Mouse (Mus musculus) v-Abl transformed pro-B cells (cell line): ENCODE results near the gene Psat1.

ENCODE experiments used
- in situ Hi-C, 2 experiments: fragments of 400-800 bp; cut with MboI; formaldehyde crosslinking; loops; one replicate each; pipeline ENCODE4 v1.15.1; 2025; ENCODE audit not compliant: unreplicated experiment in 2 of 2

The Psat1 gene

DNA sequence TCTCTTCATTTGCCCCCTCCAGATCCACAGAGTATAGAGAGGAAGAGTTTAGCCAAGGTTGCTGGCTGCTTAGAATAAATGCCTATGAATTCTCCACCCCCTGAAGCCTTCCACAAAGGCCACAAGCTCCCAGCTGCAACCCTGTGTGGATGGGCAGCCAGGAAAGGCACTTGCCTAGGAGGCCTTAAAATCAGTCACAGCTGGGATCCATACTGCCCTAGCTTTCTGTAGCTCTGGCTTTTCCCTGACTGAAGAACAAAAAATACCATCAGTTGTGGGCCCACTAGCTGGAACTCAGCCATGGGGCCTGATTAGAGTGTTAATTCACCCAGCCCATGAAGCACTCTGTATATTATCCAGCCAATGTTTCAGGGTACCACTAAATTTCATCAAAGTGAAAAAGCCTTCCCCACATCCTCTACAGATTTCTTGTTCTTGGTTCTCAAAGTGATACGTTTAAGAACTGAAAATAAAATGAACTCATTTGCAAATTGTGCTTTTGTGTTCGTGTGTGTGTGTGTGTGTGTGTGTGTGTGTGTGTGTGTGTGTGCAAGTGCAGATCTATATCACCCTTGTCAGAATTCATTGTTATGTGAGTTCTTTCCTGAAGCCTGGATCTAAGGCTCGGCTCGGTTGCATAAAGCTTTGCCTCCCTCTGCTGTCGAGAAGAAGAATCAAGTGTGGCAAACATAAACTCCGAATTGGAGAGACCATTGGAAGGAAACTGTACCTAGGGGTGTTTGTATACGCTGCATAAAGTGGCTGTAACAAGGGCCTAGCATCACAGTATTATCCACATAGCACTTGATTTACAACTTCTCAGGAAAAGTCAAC is 78.1 kb downstream of the Psat1 start:
- in situ Hi-C loops = loop anchor here (5.0 to 25.0 kb wide), 5 partner anchors 62 to 1884 kb away; no protein-coding TSS in a partner anchor

DNA sequence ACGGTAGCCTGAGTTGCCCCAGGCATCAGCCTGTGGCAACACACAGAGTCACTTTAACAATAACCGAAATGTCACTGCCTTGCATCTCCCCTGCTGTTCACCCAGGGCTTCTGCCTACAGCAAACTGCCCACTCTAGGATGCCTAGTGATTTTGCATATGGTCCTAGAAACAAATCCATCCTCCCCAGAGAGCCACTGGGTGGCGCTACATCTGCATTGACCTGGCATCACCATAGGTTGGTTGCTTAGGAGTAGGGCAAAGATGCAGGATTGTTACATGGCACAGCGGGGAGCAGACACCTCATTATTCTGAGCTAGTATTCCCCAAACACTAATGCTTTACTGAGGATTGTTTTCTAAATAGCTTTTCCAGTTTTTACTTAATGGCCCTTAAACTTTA is 80.3 kb downstream of the Psat1 start:
- in situ Hi-C loops = loop anchor here (5.0 to 25.0 kb wide), 5 partner anchors 60 to 1882 kb away; no protein-coding TSS in a partner anchor

DNA sequence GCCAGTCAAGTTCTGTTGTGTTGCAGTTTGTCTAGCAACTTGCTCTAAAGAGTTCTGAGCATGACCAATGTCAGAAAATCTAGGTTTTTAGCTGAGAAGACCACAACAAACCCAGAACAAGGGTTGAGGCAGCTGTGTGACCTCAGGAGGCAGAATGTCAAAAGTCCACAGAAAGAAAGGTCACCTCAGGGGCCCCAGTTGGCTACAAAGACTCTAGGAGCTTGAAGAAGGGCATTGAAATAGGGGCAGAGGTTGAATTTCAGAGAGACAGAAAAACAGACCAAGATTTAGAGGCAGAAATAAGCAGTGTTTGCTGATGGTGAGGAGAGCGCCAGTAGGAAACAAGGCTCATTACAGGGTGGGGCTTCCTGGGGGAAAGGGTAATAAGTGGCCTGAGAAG is 81.0 kb downstream of the Psat1 start:
- in situ Hi-C loops = loop anchor here (5.0 to 25.0 kb wide), 5 partner anchors 59 to 1881 kb away; no protein-coding TSS in a partner anchor

DNA sequence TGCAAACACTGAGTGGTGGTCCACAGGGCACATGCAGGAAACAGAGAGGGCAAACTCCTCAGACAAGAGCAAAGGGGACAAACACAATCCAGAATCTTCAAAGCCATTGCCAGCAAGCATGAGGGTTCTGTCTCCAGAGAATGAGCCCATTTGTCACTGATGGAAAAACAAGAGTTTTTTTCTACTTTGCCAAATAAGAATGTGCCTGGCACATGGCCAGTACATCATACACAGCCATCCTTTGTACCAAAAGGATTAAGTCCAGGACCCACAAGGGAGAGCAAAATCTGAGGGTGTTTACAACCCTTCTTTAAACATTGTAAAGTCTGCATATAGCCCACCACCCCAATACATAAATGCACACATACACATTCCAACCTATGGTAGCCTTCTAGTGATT is 81.7 kb downstream of the Psat1 start:
- in situ Hi-C loops = loop anchor here (5.0 to 25.0 kb wide), 5 partner anchors 58 to 1881 kb away; no protein-coding TSS in a partner anchor

DNA sequence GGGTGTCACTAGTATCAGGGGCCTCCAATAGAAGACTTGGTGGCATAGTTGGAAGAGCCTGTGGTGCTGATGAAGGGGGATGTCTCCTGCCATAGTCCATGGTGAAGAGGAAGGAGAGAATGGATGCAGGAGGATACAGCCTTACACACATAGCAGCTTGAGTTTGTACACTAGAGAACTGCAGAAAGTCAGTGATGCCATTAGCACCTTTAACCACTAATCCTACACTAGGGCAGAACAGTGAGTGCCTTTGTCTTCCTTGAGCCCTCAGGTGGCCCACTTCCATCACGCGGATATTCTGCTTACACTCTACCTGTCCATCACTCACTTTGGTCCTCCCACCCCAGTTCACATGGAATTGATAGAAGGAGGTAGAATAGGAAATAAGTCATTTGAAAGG is 83.0 kb downstream of the Psat1 start:
- in situ Hi-C loops = loop anchor here (10.0 to 25.0 kb wide), 3 partner anchors 209 to 1879 kb away; no protein-coding TSS in a partner anchor

GRCm38 (mm10) chr19:15855379-15855778 is 91.8 kb downstream of the Psat1 start:
- in situ Hi-C loops = loop anchor here in 1 of 2 experiments (25.0 kb wide), 1 partner anchor 993 kb away; no protein-coding TSS in a partner anchor
